Mouse (Mus musculus): ENCODE measurements around the gene Phtf1.

Gene Phtf1

DNA sequence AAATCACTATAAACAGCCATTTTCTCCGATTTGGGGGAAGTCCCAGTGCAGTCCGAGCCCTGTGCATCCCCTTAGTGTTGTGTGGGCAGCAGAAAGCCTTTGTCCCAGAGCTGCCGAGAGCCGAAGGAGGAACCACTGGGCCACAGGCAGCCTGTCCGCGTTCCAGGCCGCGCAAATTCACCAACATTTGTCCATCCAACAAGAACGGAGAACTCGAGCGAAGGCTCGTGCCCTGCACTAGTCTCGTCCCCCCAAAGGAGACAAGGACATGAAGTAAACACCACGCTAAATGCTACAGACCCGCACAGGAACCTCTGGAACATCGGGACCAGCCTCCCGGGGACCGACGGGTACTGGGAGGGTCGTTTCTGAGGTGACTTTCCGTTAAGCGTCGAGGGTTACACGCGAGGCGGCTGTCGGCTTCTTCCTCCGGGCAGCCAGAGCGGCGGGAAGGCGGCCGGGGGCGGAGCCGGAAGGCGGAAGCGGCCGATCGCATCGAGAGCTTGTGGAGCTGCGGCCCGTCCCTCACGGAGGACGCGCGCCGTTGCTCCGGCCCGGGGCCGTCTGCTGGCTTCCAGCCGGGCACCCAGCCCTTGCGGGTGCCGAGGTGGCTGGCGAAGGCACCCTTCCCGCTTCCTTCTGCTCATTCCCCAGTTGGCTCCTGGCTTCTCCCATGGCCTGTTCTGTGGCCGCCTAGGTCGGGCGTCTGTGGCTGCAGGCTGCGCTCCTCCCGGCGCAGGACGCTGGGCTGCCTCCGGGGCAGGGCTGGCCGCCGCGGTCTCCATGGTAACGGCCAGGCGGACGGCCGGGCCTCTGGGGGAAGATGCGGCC lies at the start of gene Phtf1:
Gene Phtf1, plus strand, starts transcription at position 250 of the 831 bp plus-strand sequence.
- DNase-seq (ENCODE audit: low read depth, low spot score) = peak; percentile 51

DNA sequence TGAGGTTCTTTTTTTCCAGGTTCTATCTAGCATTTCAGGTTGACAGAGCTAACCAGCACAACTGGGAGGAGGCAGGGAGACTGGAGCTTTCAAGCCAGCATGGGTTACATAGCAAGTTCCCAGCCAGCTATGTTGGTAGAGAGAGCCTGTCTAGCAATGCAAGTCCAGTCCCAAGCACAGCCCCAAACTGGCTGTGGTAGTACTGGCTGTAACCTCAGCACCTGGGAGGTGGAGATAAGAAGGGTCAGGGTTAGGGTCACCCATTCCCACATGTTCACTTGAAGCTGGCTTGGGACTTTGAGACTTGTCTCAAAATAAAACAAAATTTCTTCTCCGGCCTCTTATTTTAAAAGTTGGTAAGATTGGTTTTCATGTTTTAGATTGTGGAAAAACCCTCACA lies 47.8 kb upstream of the Phtf1 start:
- DNase-seq (ENCODE audit: low read depth, low spot score) = no peak

DNA sequence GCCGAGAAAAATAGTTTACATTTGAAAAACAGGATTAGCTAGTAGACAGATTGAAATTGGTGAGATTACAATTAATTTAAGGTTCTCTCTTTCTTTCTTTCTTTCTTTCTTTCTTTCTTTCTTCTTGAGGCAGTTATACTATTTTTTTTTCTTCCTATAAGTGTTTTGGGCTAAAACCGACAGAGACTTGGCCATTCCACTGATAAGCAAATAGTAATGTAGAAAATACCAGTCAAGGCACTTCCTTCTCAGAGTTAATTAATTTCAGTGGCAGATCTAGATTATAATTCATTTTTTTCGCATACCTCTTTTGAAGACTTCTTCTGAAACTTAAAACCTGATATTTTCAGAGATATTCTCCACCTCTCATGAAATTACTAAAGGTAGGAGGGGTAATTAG lies 42.6 kb upstream of the Phtf1 start:
- no peak for DNase-seq (ENCODE audit: low read depth, low spot score)

DNA sequence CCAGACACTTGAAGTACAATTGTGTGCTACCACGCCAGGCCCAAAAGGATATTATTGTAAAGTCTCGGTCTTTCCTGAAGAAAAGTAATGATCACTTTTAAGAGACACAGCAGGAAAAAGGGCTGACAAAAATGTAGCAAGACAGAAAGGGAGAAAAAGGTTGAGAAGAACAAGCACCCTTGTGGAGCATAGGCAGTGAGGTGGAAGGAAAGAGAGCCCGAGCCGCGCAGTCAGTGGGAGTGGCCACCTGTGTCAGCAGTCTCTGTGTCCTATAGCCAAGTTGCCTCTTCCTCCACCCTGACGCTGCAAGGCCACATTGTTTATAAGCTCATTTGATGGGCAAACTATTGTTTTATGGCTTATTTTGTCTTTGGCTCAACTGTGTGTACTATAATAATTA lies 40.4 kb upstream of the Phtf1 start:
- DNase-seq (ENCODE audit: low read depth, low spot score) = no peak

DNA sequence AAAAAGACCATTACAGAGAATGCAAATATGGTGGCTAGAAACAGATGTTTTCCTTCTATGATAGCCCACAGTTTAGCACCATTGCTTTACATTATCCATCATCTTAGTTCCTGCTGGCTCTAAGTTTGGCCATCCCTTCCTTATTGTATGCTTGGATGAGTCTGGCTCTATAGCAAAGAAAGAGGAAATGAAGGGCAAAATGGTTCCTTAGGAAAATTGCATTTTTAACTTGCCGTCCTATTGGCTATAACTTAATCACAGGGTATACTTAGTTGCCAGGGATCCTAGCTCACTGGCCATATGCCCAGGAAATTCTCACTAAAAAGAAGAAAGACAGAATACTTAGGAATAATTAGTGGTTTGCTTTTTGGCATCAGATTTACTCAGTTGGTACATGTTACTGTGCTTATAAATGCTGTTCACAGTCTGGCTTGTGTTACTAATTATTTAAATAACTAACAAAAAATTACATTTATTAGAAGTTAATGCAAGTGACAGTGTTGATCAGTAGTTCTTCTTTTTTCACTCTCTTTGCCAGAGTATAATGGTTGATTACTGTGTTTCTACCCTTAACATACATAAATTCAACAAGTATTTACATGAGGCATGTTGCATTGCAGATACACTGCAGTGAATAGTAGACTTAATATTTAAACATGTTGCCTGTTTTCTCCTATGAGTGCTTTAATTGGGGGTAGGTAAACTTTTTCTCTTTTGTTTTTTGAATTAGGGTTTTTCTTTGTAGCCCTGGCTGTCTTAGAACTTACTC lies 22.9 kb upstream of the Phtf1 start:
- no peak for DNase-seq (ENCODE audit: low read depth, low spot score)

DNA sequence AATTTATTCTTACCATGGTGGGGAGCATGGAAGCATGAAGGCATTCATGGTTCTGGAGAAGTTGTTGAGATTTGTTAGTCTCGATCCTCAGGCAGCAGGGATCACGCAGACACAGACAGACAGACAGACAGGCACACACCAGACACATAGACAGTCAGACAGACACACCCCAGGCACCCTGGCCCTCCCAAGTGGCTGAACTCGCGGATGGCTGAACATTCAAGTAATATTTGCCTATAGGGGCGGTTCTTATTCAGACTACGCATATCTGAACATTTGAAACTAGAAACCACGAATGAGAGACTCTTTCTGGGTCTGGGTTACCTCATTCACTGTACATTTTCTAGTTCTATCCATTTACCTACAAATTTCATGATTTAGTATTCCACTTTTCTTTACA lies 19.2 kb upstream of the Phtf1 start:
- DNase-seq (ENCODE audit: low read depth, low spot score) = no peak

DNA sequence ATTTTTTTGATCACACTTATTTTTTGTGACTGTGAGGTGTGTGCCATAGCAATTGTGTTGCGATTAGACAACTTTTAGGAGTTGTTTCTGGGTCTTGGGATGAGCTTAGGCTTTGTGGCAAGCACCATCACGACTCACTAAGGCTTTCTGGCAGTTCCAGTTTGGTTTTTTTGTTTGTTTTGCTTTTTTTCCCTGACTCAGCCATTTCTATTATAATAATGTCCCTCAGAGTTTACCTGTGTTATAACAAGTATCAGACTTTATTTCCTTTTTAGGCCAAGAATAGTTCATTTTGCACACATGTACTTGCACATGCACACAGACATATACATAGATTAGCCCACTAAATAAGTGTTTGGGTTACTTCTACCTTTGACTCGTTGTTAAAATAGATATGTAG lies 7.3 kb upstream of the Phtf1 start:
- DNase-seq (ENCODE audit: low read depth, low spot score) = no peak

DNA sequence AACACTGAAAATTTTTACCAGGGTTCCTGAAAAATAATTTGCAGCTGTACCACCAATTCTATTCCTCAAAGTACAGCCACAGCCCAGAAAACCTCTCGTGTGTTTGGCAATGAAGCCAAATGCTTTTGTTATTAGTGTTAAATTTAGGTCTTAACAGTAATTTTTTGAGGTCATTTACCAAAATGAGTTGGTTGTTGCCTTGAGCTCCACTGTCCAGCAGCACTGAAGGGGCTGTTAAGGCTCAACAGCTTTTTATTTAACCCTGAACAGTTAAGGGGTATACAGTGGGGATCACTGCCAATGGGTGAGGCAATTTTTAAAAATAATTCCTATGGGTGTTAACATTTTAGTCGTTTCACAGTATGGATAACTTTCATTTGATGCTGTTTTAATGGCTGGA lies 679 bp upstream of the Phtf1 start:
- DNase-seq (ENCODE audit: low read depth, low spot score) = no peak

DNA sequence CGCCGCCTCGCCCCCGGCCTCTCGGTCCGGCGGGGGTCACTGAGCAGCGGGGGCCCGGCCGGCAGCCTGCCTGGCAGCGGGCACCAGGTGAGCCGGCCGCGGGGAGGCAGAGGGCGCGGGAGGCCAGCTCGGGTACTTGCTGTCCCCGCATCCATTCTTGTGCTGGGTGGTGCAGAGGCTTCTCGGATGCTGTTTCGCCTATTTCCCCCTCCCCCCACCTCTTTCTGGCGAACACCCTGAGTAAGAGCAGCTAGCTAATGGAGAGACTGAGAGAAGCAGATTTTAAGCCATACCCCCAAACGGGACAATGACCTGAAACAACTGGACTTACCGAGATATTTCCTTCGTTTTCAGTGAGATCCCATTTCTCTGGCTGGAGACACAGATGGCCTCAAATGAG lies 791 bp downstream of the Phtf1 start:
- DNase-seq (ENCODE audit: low read depth, low spot score) = no peak

DNA sequence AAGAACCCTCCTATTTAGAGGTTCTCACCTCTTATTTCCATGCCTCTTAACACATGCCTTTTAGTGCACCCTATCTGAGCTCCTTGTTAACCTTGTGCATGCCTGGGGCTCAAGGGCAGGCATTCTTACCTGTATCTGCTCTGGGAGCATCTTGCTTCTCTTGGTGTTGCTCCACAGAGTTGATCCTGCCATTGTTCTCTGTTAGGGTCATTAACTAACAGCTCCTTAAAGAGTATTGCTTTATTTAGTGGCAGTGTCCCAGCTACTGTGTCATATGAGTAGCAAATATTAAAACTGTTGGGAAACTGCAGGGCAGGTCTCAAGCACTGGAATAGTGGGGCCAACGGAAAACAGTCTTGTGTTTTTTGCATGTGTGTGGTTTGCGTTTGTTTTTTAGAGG lies 3.2 kb downstream of the Phtf1 start:
- DNase-seq (ENCODE audit: low read depth, low spot score) = no peak

DNA sequence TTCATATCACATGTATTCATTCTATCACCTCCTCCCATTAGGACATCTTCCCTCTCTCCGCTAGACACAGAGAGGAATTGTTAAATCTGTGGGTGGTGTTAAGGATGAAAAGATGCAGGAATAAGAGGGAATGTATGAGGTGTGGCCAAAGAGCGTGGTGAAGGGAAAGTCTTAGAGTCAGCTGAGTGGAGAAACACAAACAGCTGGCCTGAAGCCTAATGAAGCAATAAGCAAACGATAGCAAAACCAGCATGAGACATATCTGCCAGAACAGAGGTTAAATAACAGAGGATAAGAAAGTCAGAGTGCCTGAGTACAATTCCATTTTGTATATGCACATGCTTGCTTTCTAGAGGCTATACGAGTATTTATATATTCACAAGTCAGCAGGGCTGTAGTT lies 16.6 kb downstream of the Phtf1 start:
- DNase-seq (ENCODE audit: low read depth, low spot score) = no peak

DNA sequence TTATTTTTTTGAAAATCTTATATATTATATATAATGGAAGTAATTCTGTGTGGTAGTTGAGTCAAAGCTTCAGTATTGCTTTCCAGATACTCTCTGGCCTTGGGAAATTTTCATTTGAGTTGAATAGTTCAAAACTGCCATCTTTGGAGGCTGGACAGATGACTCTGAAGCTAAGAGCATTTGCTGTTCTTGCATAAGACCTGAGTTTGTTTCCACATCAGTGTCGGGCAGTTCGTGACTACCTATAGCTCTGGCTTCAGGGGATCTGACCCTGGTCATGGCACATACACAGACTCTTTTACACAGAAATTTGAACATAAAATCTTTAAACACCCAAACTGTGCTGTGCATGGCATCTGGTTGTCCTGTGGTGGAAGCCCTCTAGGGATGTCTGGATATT lies 17.3 kb downstream of the Phtf1 start:
- DNase-seq (ENCODE audit: low read depth, low spot score) = no peak

DNA sequence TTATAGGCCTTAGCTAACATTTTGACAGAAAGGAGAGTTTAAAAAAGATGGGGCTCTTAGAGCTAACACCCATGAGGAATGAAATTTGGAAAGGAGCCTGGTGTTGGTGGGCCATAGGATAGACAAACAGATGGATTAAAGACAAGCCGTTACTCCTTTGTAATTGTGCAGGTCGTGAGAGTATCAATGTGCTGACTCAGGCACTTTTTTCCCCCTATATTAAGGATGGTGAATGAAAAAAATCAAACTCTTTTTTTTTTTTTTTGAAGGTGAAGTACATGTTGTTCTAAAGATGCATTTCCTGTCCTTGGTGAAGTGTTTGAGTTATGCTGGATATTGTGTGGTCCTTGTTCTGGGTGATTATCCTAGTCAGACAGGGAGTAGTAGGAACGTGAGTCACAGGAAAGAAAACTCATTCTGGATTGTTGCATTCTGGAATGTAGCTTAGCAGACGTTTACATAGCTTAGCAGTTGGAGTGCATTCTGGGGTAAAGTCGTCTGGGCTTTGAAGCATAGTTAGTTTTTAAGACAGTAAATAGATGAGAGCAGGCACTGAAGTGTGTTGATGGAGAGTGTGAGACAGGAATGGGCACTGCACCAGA lies 20.0 kb downstream of the Phtf1 start:
- no peak for DNase-seq (ENCODE audit: low read depth, low spot score)

DNA sequence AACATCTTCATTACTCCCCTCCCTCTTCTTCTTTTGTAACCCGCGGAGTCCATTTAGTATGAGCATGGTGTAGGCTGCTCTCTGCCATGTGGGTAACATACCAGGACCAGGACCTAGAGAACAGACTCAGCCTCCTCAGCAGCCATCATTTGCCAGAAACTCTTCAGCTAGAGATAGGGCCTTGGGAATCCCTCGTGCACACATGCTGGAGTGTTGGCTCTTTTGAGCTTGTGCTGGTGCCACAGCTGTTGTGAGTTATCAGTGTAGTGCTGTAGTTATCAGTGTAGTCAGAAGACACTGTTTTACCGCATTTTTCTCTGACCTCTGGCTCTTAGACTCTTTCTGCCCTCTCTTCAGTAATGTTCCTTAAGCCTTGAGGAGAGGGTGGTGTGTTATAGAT lies 21.4 kb downstream of the Phtf1 start:
- DNase-seq (ENCODE audit: low read depth, low spot score) = no peak

DNA sequence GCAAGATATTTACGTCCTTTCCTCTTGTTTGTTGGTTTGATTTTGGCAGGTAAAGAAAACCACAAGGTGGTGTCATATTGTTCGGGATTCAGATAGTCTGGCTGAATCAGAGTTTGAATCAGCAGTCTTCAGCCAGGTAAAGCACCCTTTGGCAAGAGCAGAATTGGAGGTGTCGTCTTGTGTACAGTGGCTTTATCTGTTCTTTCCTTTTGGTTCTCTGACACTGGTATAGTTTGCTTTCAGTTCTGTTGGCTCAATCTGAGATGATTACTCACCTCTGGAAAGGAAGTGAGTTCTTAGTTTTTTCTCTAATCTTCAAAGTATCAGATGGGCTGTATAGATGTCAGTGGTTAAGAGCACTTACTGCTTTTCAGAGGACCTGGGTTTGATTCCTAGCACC lies 23.4 kb downstream of the Phtf1 start:
- DNase-seq (ENCODE audit: low read depth, low spot score) = no peak

DNA sequence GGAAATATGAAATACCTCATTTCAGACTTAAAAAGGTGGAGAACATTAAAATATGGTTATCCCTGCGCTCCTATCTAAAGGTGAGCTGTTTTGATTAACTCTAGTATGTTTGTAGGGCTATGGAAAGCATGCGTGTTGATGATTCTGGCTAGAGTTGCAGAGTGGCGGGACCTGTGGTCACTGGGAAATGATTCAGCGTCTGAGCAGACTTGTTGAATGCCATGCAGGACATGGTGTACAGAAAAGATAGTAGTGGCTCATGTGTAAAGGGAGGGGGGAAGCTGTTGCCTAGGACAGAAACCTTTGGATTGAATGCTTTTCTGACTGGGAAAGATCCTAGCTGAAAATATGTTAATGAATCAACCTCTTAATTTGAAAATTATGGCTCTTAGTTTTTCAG lies 30.8 kb downstream of the Phtf1 start:
- no peak for DNase-seq (ENCODE audit: low read depth, low spot score)

DNA sequence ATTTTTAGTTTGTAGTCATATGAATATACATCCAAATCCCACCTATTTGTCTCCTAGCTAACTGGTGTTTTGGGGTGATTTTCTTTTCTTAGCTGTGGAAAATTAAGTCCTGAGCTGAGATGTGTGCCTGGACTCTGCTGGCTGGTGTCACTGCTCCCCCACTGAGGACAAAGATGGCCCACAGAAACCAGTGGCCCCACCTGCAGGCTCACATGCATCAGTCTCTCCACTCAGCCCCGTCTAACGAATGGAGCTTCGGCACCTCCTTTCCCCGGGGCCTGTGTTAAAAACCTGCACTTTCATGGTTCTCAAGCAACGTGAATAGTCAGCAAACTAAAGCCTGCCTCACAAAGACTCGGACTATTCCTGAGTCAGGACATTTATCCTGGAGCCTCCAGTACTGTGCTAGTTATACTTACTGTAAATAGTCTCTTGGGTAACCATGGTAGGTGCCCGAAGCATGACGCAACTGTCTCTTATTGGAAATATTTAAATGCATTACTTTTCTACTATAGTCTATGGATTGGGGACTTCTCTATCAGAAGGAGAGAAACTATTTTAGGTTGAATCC lies 39.1 kb downstream of the Phtf1 start:
- no peak for DNase-seq (ENCODE audit: low read depth, low spot score)

DNA sequence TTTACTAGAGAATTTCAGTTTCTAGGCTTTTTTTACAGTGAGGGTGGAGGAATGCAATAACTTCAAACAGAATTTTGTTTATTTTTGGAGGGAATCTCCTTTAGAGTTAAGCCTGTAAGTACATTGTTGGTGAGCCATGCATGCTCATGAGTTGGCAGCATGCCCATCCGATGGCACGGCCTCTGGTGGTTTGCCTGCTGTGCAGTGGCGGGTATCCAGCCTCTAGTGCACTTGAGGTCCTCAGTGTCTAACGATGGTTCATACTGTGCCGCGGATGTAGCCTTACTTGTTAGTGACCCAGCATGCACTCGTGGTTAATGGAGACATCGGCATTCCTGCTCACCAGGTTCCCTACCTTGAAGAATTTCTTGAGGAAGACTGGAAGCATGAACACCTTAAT lies 39.6 kb downstream of the Phtf1 start:
- DNase-seq (ENCODE audit: low read depth, low spot score) = no peak

DNA sequence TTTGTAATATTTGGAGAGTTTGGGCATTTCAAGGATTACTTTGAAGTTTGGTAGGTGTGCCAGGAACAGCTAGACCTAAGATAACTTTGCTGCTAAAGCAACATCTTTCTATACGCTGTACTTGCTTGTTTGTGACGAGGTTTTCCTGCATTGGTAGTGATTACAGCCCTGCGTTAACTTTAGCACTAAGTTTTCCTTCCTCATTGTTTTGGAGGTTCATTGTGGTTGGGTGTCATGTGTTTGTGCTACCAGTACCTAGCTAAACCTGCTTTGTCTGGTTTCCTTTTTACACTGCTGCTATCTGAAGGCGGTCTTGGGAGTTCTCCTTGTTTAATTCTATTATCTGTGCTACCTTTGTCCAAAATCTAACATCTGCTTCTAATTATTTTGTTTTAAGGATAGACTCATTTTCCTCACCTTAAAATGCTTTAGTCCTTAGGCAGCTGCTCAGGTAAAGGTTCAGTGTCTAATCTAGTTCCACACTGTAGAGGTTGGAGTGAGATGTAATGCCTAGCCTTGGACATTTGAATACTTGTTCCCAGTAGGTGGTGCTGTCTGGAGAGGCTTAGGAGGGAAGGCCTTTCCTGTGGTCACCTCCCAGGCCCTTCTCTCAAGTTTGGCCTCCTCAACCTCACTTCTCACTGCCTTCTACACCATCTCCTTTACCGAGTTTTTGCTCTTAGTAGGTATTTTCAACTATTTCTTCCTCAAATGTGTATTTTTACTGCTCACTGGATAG lies 42.2 kb downstream of the Phtf1 start:
- DNase-seq (ENCODE audit: low read depth, low spot score) = no peak

DNA sequence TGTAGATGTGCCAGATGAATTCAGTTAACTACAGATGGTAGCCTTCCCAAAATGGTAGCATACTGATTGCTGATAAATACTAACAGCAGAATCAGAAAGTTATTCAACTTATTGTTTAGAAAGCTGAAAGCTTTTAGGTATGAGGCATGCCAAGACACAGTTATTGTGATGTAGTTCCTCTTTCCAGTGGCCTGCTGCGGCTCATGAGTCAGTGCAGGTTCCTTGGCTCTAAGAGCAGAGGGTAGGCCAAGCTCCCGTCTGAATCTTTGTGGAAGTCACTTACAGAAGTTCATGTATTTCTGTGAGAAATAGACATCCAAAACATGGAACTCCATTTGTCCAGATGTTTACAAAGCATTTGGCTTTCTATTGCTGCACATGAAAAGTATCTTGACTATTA lies 44.1 kb downstream of the Phtf1 start:
- no peak for DNase-seq (ENCODE audit: low read depth, low spot score)

DNA sequence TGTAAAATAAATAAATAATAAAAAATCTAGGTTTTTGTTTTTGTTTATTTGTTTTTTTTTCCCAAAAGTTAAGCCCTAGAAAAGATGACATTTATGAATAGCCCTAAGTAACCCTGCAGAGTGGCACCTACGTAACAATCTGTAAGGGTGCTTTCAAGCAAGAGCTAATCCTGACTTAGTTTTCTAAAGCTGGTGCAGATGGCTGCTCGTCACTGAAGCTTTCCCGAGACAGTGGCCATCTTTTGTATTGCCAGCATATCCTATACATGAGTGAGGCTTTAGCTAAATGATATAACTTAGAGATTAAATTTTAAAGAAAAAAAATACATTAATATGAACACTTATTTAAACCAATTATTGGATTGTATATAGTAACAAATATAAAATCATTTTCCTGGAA lies 50.0 kb downstream of the Phtf1 start:
- peak; percentile 56 for DNase-seq (ENCODE audit: low read depth, low spot score)

DNA sequence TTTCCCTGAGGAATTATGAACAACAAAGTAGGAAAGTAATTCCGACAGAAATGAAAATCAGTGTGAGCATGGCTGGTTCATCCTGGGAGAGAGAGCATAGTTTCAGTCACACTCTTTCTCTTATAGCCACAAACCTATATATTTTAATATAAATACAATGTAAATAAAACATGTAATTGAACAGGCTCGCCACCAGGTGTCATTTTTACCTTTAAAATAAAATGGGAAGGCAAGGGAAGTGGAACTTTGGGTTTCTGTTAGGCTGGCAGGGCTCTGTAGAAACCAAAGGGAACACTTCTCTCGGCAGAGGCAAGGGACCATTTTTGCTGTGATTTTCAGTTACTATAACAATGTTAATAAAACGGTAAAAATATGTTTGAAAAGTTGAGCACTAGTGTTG lies 51.5 kb downstream of the Phtf1 start:
- DNase-seq (ENCODE audit: low read depth, low spot score) = no peak
